9 mouse cellular contexts compared by ENCODE assay signal in the genomic region with DNA sequence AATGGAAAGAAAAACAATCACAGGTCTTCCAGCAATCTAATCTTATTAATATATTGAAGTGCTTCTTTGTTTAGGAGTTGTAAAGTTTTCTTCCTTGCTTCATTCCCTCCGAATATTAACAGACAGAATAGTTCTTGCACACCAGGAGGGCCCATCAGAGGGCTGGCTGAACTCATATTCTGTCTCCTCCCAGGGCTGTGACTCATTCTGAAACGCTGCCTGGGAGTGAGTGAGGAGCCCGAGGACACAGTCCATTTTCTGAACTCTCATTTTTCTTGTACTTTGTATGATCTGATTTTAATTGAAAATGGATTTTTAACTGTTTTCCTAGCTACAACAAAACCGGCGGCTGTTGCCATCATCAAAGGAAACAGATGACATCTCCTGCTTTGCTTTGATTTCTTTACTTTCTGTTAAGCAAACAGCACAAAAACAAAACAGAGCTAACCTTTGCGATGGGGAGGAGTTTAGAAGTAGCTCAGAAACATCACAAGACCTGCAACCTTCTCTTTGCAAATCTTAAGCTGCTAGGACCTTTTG.
DNase-seq lines count a peak whose midpoint lies in the region; ATAC-seq and TF ChIP-seq lines count a peak whose summit lies in the region.
"Had no signal": no experiment of that assay in that cellular context is flagged by ENCODE, and none has a peak within 500 bp of the region (broad histone marks: within the 10 kb centered on the region; RNA-seq: fewer than 3 reads in every experiment).

No protein-coding gene starts in this region.

- H3K4me1 ChIP-seq in heart, embryonic 12.5 days (replicated peaks) = no peaks in the 10 kb centered on the region
- H3K4me1 ChIP-seq in cerebellum, adult 2 months (ENCODE audit: control insufficient read depth, insufficient read depth, low read length) = peaks cover 11% of the 10 kb centered on the region
- H3K4me1 ChIP-seq in intestine, embryonic 16.5 days (ENCODE audit: control insufficient read depth, insufficient read depth, low read length) = no peaks in the 10 kb centered on the region
- H3K4me1 ChIP-seq: midbrain, embryonic 12.5 days had no signal

- no peak overlapping the region for H3K4me3 ChIP-seq in heart, embryonic 12.5 days
- no peak overlapping the region for H3K4me3 ChIP-seq in cerebellum, adult 2 months (replicated peaks; ENCODE audit: insufficient read depth, low read depth, low read length)
- H3K4me3 ChIP-seq in intestine, embryonic 16.5 days (ENCODE audit: low read length) = no peak overlapping the region
- H3K4me3 ChIP-seq: midbrain, embryonic 12.5 days had no signal

- no peaks in the 10 kb centered on the region for H3K27me3 ChIP-seq in heart, embryonic 12.5 days (replicated peaks)
- no peaks in the 10 kb centered on the region for H3K27me3 ChIP-seq in cerebellum, adult 2 months (ENCODE audit: control insufficient read depth, insufficient read depth, low read length)
- no peaks in the 10 kb centered on the region for H3K27me3 ChIP-seq in intestine, embryonic 16.5 days (replicated peaks; ENCODE audit: control insufficient read depth, insufficient read depth, low read length)
- H3K27me3 ChIP-seq: midbrain, embryonic 12.5 days had no signal

- no peak overlapping the region for H3K9ac ChIP-seq in heart, embryonic 12.5 days
- H3K9ac ChIP-seq in intestine, embryonic 16.5 days (ENCODE audit: low read depth, low read length) = no peak overlapping the region
- H3K9ac ChIP-seq: midbrain, embryonic 12.5 days had no signal

- no peak overlapping the region for H3K27ac ChIP-seq in heart, embryonic 12.5 days (ENCODE audit: poor library complexity, severe bottlenecking)
- peak overlapping the region; percentile 84 for H3K27ac ChIP-seq in cerebellum, adult 2 months (ENCODE audit: insufficient read depth, low read length)
- no peak overlapping the region for H3K27ac ChIP-seq in intestine, embryonic 16.5 days (ENCODE audit: low read length)
- H3K27ac ChIP-seq: midbrain, embryonic 12.5 days had no signal

- 65% methylated on average over 6 of the region's 6 CpGs for WGBS in heart, embryonic 12.5 days
- WGBS in cerebellum, adult 2 months = 37% methylated on average over 6 of the region's 6 CpGs
- 45% methylated on average over 6 of the region's 6 CpGs for WGBS in intestine, embryonic 16.5 days

- TF ChIP-seq POLR2A in cerebellum, adult 2 months (IDR thresholded peaks at IDR 0.05; ENCODE audit: borderline replicate concordance, insufficient read depth, low read length) = no peak

- H3K36me3 ChIP-seq in heart, embryonic 12.5 days = no peaks in the 10 kb centered on the region
- H3K36me3 ChIP-seq in intestine, embryonic 16.5 days (ENCODE audit: control insufficient read depth, insufficient read depth, low read length) = no peaks in the 10 kb centered on the region
- H3K36me3 ChIP-seq: midbrain, embryonic 12.5 days had no signal

- DNase-seq in heart, adult 11 months = peak; percentile 88
- DNase-seq in 3T3-L1 (ENCODE audit: low read depth, low spot score) = peak; percentile 27
- DNase-seq in cerebellum, adult 2 months = peak; percentile 61 to 83
- no peak for DNase-seq in left cerebral cortex, adult 18-20 months (ENCODE audit: low spot score in 2 of 2)

- H3K9me3 ChIP-seq in heart, embryonic 12.5 days (replicated peaks) = no peaks in the 10 kb centered on the region
- H3K9me3 ChIP-seq in intestine, embryonic 16.5 days (ENCODE audit: control insufficient read depth, low read length) = no peaks in the 10 kb centered on the region
- H3K9me3 ChIP-seq: midbrain, embryonic 12.5 days had no signal

- H3K4me2 ChIP-seq in heart, embryonic 12.5 days = no peak overlapping the region
- no peak overlapping the region for H3K4me2 ChIP-seq in intestine, embryonic 16.5 days (ENCODE audit: low read depth, low read length)
- H3K4me2 ChIP-seq: midbrain, embryonic 12.5 days had no signal

- no peak for ATAC-seq in heart, embryonic 12.5 days (ENCODE audit: insufficient number of reproducible peaks, low FRiP score)
- peak; percentile 94 for ATAC-seq in intestine, embryonic 16.5 days
- no peak for ATAC-seq in erythroid progenitor cell, adult 5-6 weeks (replicated peaks; ENCODE audit: low FRiP score, poor library complexity, severe bottlenecking)
- no peak for ATAC-seq in frontal cortex, adult (ENCODE audit: low TSS enrichment)

- no peak for TF ChIP-seq CTCF in cerebellum, adult 2 months (IDR thresholded peaks at IDR 0.05; ENCODE audit: borderline replicate concordance, insufficient read depth, low read depth, low read length)

Comparison
In these comparisons a context has a peak if more than half of its experiments do, and no peak if none do; other contexts are left out.
1. DNase-seq: peak in heart, adult 11 months (single experiment), 3T3-L1 (single experiment) and cerebellum, adult 2 months (2 of 2); none in left cerebral cortex, adult 18-20 months (0 of 2).